Mouse (Mus musculus) c-Kit-positive CD71-negative TER-119-negative erythroid progenitor cells, embryonic 14.5 days (primary cell): ENCODE results near the gene A530016L24Rik.
A peak's percentile ranks its signal among the peaks of the same experiment; 100 is the strongest.

Experiments used
- DNase-seq: peaks from one replicate; pipeline ENCODE4 v3.0.0-alpha.2; 2013; ENCODE audit warnings: low read depth

Gene A530016L24Rik

DNA sequence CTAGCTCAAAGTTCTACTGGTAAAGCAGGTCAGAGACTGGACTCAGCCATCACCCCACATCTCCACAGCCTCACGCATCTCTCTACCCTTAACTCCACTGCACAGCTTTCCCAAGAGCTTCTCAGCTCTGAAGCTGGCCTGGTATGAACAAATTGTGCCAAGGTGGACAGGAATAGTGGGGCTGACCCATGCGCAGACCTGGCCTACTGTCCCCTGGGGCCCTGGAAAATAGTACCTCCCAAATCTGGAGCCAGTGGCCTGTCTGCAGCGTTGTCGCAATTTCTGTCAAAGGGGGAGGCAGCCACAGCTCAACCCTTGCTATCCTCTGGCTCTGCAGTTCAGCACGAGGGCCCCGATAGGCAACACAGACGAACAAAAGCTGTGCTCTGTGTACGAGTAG is at the start of gene A530016L24Rik:
TSS of gene A530016L24Rik (plus strand) at position 315 of the 400 bp plus-strand sequence.
- DNase-seq = no peak

- no peak for DNase-seq
Observed at GRCm38 (mm10) chr12:112439993-112440392, 49.3 kb upstream of the A530016L24Rik start.

GRCm38 (mm10) chr12:112449144-112449827 is 40.0 kb upstream of the A530016L24Rik start:
- no peak for DNase-seq

GRCm38 (mm10) chr12:112449828-112450180 is 39.4 kb upstream of the A530016L24Rik start:
- DNase-seq = no peak

DNA sequence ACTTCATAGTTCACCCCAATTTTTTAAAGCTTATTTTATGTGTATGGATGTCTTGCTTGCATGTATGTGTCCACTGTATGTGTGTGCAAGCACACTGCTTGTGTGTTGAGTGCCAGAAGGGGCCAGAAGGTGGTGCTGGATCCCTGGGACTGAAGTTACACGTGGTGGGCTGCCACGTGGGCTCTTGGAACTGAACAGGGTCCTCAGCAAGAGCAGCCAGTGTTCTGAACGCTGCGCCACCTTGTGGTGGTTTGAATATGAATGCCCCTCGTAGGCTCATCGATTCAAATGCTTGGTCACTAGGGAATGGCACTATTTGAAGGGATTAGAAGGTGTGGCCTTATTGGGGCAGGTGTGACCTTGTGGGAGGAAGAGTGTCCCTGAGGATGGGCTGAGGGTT is 38.4 kb upstream of the A530016L24Rik start:
- DNase-seq = no peak

DNA sequence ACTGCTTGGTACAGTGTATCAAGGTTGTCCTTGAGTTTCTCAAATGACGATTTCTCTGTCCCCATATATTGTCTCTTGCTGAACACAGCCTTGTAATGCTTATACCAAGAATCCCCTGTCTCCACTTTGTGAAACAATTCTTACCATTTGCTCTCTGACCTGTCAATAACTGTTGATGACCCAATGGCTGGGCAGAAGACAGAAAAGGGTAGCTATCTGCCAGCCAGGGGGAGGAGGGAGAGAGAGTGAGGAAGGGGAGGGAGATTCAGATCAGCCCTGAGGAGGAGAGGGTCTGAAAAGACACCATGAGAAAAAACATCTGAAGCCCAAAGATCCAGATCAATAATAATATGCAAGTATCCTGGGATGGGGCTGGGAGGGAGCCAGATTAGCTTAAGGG is 37.9 kb upstream of the A530016L24Rik start:
- DNase-seq = no peak

DNA sequence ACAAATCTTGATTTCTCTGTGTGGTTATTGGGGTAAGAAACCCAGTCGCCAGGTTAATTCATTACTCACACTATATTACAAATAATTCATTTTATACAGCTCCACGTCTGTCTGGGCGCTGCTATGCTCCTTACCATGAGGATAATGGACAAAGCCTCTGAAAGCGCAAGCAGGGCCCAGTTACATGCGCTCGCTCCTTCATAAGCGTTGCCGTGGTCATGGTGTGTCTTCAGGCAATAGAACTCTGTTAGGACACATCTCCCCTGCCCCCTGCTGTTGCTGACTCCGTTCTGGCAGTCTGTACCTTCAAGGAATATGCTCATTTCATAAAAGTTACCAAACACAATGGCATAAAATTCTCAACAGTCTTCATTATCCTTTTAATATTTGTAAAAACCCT is 37.4 kb upstream of the A530016L24Rik start:
- no peak for DNase-seq

DNA sequence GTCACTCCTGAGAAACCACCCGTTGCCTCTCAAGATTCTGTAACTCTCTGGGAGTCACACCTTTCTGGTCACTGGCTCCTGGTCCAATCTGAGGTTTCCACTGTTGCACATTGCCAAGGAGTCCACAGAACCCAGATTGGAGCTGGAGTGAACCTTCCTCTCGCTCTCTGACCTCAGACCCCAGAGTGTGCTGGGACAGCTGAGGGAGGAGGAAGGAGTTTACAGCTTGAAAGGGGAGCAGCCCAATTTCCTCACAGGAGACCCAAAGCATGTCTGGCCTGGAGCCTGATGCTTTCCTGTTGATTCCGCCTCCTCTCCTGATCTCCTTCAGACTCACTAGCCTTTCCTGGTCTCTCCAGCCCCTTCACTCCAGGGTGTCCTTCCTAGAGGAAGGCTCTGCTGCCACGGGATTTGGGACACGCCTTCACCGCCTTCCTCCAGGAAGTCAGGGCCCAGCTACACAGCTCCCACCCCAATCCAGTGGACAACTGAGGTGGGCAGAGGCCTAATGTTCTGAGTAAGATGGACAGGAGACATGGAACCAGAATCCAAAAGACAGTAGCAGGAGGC is 33.0 kb upstream of the A530016L24Rik start:
- DNase-seq = no peak

- DNase-seq = no peak
Observed at GRCm38 (mm10) chr12:112457839-112458238, 31.4 kb upstream of the A530016L24Rik start.

DNA sequence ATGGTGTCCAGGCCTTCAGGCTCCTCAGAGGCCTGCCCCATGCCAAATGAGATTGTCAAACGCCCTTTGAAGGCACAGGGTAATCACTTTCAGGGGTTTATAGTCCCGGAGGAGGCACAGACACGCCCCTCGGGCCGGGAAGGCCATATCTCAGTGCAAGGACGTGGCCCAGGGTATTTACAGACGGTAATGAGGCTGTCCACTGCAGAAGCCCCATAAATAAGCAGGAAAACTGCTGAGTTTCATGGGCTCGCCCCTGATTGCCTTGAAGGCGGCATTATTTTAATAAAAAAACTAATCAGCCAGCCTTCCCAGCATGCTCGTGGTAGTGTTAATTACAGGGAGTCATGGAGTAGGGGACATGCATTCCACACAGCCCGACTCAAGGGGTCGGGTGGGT is 26.8 kb upstream of the A530016L24Rik start:
- DNase-seq = no peak

GRCm38 (mm10) chr12:112463209-112463608 is 26.0 kb upstream of the A530016L24Rik start:
- DNase-seq = no peak

DNA sequence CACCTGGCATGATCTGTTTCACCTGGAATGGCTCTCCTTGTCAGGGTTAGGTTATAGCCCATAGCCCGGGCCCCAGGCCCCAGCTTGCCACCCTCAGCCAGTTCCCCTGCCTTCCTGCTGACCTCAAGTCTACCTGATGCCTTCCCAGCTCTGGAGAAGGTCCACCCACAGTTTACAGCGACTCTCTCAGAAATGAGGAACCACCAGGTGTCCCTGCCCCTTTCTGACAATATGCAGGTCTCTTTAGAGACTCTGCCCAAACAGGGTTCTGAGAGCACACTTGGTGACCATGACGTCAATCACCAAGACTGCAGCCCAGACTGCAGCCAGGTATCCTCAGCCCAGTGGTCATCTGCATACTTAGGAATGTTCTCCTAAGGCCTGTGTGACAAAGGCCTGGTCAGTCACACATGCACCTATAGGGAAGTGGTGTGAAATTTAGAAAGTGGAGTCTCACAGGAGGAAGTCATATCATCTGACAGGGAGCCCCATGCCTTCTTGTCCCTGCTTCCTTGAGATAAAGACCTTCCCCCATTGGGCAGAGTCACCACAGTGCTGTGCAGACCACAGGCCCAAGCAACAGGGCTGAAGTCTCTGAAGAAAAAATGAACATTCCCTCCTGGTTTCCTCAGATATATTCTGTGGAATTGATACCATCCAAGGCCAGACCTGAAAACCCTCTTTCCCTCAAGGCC is 25.4 kb upstream of the A530016L24Rik start:
- DNase-seq = no peak

- DNase-seq = no peak
Observed at GRCm38 (mm10) chr12:112464516-112464915, 24.7 kb upstream of the A530016L24Rik start.

DNA sequence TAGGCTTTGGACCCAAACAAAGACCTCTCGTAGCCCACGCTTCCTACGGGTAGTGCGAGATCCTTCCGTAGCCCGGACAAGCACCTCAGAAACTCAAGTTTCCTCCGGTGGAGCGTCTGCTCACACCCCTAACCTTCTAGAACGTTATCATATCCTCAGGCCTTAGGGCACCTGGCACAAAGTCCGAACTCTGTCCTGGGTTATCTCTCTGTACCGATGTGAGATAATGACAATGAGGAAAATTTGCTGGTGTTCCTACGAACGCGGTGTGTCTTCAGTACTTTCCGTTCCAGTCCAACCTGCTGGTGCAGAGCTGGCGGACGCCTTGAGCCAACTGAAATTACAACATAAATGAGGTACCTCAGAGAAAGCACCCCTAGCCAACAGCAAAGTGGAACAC is 23.3 kb upstream of the A530016L24Rik start:
- no peak for DNase-seq

- no peak for DNase-seq
Observed at GRCm38 (mm10) chr12:112467387-112467786, 21.9 kb upstream of the A530016L24Rik start.

- no peak for DNase-seq
Observed at GRCm38 (mm10) chr12:112469393-112469792, 19.9 kb upstream of the A530016L24Rik start.

DNA sequence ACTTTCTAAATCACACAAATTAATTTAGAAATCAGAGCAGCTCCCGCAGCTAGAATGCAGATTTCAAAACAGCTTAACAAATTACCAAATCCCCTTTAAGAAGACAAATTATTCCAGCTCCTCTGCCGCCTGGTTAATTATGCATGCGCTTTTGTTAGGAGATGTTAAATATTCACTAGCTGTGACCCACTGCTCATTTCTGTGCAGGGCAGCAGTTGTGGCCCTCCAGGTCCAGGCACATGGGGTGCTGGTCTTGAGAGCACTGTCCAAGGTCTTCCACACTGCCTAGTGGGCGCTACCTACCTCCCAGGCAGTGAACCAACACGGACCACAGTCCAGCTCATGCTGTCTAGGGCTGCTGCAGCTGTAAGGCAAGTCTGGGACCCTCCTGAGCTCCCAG is 19.0 kb upstream of the A530016L24Rik start:
- no peak for DNase-seq

DNA sequence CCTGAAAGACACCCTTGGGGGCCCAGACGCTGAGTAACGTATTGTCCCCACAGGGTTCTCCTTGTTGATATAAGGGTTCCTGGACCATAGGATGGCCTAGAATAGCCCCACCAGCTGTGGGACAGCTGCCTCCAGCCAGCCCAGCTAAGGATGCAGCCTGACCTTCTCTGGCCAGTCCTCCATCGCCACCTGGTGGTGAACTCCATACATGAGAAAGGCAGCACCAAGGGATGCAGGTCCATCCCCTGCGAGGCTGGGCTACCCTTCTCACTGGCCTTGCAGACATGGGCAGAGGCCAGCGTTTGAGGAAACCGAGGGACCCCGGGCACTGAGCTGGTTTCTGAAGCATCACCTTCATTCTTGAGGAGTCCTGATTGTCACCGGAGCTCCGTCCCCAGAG is 15.5 kb upstream of the A530016L24Rik start:
- DNase-seq = peak; percentile 60

- DNase-seq = no peak
Observed at GRCm38 (mm10) chr12:112489535-112489934, 287 bp downstream of the A530016L24Rik start.

- DNase-seq = no peak
Observed at GRCm38 (mm10) chr12:112490444-112490939, 1.2 kb downstream of the A530016L24Rik start.

DNA sequence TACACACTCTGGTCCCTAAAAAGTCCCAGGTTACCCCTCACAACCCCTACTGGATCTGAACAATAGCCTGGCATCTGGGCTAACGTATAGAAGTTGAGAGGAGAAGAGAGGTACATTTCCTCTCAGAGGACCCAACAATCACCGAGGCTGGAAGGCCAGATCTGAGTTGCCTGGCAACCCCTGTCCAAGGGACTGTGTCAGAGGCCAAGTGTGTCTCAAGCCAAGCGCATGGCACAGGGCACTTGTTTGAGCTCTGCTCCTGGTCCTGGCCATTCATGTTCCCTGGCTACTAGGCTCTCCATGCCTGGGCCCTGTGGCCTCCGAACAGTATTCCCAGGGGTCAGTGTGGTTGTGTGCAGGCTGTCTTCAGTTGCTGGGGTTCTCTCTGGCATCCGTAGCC is 6.9 kb downstream of the A530016L24Rik start:
- no peak for DNase-seq

GRCm38 (mm10) chr12:112497731-112498130 is 8.5 kb downstream of the A530016L24Rik start:
- no peak for DNase-seq

- no peak for DNase-seq
Observed at GRCm38 (mm10) chr12:112498683-112499082, 9.4 kb downstream of the A530016L24Rik start.
